Mouse (Mus musculus) c-Kit-positive CD71-positive TER-119-positive erythroid progenitor cells, embryonic 14.5 days (primary cell): ENCODE data around the gene Fam83d.

Source experiments
- DNase-seq: peaks from one replicate; pipeline ENCODE4 v3.0.0-alpha.2; 2013; ENCODE audit warnings: low spot score

Gene Fam83d

DNA sequence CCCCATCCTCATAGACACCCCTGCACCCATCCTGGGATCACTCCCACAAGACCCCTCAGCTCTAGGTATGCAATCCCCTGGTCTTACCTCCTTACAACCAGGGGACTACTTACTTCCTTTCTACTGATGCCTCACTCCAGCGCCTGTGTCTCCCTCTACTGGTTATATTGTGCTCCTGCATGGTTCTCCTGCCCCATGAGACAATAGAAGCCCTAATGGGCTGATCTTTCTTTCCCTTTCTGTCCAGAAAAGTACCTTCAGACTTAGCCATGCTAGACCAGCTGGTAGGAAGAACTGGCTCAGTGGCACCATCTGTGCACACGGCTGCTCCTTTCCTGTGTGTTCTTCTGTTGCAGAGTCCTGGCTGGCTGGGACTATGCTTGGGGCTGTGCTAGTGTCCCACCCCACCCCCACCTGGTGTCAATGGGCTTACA is 22.8 kb upstream of the Fam83d start:
- DNase-seq = peak; percentile 7

DNA sequence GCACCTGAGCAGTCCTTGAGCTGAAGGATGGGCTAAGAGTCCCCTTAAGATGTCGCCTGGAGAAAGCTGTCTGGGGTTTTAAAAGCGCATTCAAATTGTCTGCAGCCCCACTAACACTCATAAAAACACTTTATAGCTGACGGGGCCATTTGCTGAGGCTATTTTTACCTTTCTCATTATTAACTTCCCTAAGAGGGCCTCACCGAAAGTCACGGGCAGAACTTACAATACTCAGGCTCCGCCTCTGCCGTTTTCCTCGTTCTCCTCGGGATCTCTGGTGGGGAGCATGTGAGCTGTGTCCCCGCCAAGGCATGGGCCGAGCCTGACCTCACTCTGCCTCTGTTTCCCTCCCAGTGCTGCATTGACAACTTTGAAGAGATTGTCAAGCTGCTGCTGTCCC is 21.7 kb upstream of the Fam83d start:
- no peak for DNase-seq

DNA sequence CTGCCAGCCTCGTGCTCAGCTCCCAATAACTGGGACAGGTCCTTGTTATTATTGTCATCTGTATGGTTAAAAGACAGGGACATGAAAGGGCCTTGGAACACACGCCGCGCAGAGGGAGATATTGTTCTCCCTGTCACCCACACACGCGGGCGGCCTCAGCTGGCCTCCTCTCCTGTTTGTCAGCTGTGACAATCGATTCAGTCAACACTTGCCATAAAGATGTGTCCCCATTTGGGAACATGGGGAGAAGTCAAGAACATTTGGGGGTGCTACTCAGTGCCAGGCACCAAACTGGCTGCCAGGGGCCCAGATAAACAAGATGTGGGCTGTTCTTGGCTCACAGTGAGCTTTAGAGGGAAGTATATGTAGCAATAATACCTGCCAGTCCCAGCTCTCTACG is 18.5 kb upstream of the Fam83d start:
- DNase-seq = no peak

DNA sequence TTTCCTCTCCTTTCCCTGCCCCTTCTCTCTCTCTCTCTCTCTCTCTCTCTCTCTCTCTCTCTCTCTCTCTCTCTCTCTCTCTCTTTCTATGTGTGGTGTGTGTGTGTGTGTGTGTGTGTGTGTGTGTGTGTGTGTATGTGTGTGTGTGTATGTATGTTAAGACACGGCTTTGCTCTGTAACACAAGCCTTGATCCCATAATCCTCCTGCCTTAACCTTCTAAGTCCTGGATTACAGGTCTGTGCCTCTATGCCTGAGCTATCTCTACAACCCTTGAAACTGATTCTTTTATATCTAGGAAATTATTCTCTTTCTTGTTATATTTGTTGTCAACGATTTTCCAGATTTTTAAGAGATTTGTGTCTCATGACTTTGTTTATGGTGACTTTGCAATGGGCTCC is 7.7 kb upstream of the Fam83d start:
- no peak for DNase-seq

DNA sequence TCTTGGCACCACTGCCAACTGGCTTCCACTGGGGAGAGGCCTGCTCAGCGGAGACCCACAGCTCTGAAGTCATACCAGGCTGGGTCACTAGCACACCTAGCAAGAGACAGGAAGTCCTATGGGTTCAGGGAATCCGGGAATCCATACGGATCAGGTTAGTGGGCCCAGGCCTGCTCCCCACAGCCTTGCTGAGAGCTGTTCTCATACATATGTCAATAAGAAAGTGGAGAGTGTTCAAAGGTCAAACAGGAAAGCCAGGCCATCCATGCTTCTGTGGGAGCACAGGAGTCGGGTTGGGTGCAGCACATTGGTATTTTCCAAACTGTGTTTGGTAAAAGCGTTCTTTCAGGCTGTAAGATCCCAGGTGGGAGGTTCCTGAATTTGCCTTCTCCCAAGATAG is 5.6 kb upstream of the Fam83d start:
- no peak for DNase-seq

DNA sequence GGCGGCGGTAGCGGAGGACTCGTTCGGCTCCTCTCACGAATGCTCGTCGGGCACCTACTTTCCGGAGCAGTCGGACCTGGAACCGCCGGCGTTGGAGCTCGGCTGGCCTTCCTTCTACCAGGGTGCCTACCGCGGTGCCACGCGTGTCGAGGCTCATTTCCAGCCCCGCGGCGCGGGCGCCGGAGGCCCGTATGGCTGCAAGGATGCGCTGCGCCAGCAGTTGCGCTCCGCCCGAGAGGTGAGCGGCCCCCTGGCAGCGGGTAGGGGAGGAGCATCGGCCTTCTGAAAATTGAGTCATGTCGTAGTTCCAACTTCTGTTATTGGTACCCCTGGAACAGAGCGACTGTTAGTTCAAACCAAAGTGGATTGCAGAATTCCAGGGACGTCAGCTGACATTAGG is 457 bp downstream of the Fam83d start:
- peak; percentile 57 for DNase-seq

DNA sequence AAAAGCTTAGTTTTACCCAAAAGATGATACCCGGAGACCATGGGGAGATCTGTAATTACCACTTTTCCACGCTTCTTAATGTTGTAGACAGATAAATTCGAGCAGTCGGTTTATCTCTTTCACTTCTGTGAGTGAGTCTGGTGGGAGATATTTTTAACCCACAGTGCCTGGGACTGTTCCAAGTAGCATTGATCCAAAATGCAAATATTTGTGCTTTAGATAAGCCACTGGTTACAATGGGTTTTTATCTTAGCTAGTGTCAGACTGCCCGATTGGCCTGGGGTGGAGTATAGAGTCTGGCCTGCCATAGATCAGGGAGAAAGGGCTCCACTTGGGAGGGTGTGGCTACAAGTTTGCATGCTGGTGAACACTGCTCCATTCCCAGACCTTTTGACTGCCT is 878 bp downstream of the Fam83d start:
- DNase-seq = peak; percentile 53

DNA sequence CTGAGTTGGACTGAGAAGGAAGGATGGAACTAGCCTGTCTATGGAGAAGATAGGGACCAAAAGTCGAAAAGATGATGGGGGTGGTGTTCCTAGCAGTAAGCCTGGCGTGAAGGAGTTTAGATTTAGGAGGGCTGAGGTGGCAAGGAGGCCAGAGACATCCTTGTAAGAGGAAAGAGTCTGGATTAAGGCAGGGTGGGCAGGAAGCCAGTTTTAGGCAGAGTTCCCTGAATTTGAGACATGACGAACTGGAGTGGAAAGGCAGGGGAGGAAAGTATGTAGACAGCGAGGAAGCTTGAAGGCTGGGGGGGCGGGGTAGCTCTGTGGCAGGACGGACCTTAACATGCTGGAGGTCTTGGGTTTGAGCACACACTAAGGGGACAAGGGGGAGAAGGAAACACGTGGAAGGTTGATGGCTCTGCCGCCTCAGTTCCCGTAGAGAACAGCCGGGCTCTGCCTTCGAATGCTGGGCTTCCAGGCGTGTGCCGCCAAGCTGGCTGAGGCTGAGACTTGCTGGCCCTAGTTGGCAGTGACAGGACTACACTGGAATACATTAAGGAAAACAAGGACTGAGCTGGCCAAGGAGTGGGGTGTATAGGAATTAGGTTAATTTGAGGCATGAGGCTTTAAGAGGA is 2.3 kb downstream of the Fam83d start:
- DNase-seq = no peak

DNA sequence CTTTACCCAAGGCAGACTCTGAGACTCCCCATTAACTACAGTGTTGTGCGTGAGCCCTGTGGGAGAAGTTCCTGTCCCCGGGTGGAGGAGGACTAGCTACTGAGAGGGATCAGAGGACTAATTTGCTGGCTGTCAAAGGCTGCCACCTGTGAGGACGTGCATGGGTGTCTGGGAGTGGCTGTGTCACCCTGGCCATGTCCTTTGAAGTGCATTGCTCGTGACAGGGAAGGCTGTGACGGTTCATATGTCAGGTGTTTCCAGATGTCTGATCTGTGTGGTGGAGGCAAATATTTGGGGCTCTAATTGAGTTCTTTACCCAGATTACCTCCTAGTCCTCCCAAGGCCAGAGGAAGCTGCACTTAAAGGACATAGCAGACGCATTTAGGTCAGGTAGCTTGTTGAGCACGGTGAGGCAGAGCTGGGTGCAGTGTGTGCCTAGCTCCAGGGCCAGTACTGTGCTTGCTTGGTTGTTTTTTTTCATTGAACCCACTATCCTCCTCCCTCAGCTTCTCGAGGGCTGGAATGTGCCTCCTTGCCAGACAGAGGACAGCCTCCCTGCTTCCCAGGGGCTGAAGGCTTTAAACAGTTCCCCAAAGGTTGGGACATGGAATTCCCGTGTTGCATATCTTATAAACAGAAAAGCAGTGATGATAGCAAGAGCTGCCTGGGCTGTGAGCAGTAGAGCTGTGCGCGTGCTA is 3.3 kb downstream of the Fam83d start:
- no peak for DNase-seq

DNA sequence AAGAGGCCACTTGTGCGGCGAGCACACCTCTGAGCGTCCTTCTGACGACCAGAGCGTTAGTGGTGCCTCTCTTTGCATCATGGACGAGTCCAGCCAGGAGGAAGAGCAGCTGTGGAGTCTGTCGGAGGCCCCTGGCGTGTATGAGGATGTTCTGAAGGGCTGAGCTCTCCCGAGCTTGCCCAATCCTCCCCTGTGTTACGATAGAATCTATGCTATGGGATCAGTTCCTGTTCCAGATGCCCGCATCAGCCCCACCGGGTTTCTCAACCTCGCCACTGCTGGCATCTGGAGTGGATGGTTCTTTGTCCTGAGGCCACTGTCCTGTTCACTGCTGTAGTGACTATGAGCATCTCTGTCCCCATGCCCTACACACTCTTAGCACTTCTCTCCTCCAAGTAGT is 4.9 kb downstream of the Fam83d start:
- DNase-seq = no peak

DNA sequence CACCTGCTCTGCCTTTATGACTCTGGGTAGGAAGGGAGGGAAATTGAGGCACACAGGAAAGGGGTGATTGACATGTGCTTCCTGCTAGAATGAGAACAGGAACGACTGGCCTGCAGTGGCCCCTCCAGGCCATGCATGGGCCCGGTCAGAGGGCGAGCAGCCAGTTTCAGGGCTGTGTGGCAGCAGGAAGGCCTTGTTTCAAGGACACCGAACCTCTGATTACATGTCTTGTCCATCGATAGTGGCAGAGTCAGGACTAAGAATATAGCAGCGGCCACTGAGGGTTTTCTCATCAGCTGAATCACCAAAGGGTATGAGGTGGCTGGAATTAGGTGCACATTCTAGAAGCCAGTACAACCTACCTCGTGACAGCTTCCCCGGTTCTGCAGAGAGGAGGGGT is 7.0 kb downstream of the Fam83d start:
- DNase-seq = no peak

DNA sequence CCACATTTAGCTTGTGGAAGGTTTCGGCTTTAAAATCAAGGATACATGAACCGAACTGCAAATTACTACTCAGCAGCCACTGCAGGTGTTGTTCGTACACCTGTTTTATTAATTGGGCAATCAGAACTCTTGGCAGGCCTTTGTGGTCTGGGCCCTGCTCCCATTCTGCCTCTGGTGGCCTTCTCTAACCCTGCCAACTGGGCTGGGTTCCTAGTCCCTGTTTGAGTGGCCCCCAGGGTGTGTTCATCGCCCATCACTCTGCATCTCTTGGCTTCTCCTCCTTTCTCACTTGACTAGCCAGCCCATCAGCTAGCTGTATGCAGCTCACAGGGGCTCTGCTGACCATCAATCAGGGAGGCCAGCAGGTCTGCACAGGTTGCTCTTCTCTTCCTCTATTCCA is 8.8 kb downstream of the Fam83d start:
- no peak for DNase-seq

DNA sequence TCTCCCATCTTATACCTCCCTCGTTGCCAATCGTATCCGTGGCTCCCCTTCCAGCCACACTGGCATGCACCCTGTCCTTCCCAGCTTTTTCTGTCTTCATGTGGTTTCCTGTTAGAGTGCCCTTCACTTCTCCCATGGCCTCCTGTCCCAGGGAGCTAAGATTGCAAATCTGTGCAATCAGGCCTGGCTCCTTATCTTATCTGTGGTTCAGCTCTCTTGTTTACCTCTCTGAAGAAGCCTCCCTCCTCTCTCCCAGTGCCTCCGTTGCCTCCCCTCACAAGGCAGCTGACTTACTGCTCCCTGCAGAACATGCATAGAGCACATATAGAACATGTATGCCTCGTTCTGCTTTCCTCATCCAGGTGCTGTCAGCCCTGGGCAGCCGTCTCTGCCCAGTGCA is 9.6 kb downstream of the Fam83d start:
- no peak for DNase-seq

DNA sequence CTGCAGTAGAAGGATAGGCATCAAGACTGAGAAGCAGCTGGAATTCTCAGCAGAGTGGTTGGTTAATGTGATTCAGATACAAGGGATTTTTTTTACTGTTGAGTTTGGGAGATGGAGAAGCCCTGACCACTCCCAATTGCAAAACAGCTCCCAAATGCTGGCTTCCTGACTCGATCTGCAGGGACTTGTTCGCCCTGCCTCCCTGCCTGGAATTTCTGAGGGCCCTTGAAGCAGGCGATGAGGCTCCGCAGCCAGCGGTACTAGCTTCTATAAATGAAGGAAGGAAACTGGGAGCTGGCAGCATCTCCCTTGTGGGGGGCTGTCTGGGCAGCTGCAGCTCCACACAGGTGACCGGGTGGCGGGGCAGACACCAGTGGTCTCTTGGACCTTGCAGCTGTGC is 10.5 kb downstream of the Fam83d start:
- DNase-seq = no peak

DNA sequence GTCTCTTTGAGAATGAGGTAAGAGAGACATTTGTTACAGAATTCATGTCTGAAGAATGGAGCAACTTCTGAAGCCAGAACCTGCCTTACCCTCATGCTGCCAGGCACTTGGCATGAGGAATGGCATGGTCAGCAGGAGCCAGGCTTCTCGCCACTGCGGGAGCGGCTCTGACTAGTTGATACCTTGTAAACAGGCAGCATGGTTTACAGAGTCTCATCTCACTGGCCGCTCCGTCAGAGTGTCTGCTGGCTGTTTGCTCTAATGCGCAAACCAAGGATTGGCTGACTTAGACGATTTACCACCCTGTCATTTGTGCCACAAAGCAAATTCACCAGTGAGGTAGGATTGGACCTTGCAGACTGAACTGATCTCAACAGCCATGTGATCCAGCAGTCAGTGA is 13.2 kb downstream of the Fam83d start:
- no peak for DNase-seq

DNA sequence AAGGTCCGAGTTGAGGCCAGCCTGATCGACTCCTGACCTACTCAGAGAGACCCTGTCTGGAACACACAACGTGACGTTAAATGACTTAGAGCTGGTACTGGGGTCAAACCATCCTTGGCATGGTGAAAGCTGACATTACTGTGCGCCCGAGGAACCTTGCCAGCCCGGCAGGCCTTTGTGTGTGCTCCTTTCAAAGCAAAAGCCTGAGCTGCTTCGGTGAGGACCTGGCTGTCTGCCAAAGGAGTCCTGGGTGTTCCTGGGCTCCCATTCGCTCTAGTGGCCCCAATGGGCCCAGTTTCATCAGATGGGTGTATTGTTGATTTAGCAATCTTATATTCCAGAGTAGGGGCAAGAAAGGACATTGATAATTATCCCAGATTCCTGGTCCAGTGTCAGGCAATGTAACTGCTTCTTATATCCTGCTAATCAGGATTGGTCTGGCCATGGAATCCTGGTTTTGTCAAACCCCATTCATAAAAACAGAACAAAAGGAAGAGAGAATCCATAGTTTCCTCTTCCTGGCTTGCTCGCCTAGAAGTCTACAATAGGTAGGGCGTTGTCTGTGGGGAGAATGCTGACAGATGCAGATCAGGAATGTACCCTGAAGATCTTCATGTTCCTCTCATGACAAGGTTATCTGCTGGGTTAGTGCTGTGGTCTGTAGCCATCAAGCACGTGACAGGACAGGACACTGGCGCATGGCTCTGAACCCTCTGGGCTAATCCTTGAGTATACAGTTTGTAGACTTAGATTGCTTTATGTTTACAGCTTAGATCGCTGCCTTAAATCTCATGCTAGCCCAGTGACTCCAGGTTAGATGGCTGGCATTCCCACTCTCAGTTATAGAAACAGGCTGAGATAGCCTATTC is 19.3 kb downstream of the Fam83d start:
- DNase-seq = no peak

DNA sequence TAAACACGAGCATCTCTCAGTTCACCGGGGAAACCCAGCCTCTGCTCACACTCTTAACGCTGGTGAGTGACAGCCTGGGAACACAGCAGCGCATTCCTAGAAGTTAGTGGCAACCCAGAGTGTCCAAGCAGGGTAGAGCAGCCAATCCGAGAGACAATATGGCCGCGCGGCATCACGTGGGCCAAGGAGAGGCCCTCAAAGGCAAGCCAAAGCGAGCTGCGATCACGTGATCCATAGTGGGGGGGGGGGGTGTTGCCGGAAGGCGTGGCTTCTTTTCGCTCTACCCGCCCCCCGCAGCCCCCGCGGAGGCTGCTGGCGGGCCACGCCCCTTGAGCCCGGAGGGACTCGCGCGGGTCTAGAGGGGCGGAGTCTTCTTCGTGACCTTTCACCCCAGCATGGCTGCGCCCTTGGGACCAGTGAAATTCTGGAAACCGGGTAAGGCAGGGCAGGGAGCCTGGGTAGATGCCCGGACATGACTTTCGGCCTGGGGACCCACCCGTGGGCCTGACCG is 26.7 kb downstream of the Fam83d start, which contains the start of gene Dhx35:
Gene Dhx35 (plus strand): TSS at position 314 of the 511 bp plus-strand sequence.
- DNase-seq = peak; percentile 94

DNA sequence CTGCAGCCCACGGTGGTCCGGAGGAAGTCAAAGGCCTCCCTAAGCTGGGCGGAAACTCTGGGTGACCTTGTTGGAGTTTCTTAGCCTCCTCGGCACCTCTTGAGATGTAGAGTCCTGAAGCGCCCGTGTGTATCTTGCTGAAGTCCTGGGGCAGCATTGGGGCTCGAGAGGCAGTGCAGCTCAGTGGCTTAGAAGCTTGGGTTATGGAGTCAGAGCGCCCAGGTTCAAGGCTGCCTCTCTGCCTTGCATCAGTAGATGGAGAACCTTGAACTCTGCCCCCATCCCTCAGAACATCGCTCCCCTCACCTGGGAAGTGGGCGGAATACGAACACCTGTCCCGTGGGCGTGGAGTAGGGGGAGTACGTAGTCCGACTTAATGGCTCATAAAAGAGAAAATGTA is 27.1 kb downstream of the Fam83d start:
- no peak for DNase-seq

DNA sequence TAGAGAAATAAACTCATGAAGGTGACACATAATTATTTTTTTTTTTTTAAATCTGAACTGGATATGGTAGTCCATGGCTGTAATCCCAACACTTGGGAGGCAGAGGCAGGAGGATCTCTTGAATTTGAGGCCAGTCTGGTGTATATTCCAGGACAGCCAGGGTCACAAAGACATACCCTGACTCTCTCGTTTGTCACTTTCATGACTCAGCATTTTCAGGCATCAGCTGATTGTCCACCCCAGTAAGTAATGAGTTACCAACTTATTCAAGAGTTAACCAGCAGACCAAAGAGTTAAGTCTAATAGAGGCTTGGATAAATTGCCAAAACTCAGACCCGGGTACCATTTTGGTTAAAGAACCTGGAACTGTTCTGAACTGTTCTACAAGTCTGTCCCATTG is 28.0 kb downstream of the Fam83d start:
- no peak for DNase-seq

DNA sequence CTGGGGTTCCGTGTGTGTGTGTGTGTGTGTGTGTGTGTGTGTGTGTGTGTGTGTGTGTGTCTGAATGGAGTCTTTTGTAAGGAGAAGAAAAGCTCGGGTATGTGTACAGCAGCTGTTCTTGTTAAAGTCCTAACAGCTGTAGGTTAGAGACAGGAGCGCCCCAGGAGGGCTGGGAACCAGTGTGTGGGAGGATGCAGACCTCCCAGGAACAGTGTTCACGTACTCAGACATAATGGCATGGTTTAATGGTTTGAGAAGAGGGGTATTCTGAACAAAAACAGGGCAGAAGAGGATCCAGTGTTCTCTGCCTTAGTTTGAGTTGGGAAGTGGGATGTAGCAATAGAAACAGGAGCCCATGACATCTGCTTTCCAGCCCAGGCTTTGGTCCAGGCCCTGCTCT is 31.4 kb downstream of the Fam83d start:
- DNase-seq = no peak

DNA sequence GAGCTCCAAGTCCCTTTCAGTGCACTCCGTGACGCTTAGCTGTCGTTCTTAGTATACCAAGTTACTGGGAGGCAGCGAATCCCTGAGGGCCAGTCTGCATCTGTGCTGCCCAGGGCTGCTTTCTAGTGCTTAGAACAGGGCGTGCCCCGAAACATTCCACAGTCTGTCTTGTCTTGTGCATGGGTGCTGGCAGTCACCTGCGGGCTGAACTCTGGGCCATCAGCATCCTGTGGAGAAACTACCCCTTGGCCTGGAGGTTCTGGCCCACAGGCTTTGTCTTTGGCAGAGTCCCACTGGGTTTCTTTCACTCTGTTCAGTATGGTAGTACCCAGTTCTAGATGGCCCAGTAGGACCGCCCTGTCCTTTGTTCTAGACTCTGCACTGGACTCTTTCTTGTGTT is 32.9 kb downstream of the Fam83d start:
- DNase-seq = no peak

DNA sequence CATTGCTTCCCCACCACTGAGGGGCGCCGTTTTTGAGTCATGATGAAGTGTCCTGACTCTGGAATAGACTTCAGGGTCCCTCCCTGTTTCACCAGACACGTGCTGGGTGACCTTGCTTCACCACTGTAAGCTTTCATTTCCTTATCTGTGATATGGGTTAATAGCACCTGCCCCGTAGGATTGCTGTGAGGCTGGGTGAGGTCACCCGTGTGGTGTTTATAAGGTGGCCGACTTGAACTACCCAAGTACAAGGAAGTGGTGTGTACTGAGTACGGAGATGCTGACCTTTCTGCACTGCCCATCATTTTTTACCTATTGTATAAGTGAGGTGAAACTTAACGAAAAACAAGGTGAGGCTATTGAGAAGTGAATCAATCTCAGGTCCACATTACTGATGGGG is 35.7 kb downstream of the Fam83d start:
- no peak for DNase-seq

DNA sequence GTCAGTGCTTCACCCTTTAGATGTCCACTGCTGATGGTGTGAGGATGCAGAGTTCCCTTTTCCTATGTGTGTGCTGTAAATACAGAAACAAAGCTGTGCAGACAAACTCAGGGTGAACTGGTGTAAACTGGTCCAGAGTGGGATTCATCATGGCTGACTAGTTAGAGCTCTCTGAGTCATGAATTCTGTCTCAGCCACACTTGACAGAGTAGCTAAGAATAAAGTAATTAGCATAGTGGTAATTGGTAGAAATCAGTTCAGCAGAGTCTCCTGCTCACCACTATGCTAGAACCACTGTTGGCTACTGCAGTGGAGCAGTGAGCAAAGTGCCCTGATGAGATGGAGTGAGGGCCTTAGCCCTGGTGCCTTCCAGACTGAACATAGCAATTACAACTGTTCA is 47.8 kb downstream of the Fam83d start:
- no peak for DNase-seq
